Mouse (Mus musculus) C2C12 (cell line): Measurements from ENCODE around the gene Entpd1.

ENCODE experiments used
- CTCF ChIP-seq: IDR thresholded peaks from one replicate; pipeline ENCODE4 v1.5.1; 2011; ENCODE audit not compliant: control insufficient read depth, insufficient read depth, insufficient read length
- MAX ChIP-seq: IDR thresholded peaks from one replicate; pipeline ENCODE4 v1.6.1; 2011; ENCODE audit warnings: mild to moderate bottlenecking, control low read depth
- MYOG ChIP-seq: IDR thresholded peaks from one replicate; pipeline ENCODE4 v1.6.1; 2011; ENCODE audit not compliant: control insufficient read depth, insufficient read length; ENCODE audit errors: extremely low read depth
- USF1 ChIP-seq: IDR thresholded peaks from one replicate; pipeline ENCODE4 v1.6.1; 2011; ENCODE audit warnings: low read depth, mild to moderate bottlenecking, control low read depth, moderate library complexity

- TF ChIP-seq CTCF (no peak), USF1 (no peak), MYOG (no peak), MAX (no peak)
These were observed 18.4 kb downstream of the Entpd1 start for GRCm38 (mm10) chr19:40630606-40631005.
